In the genomic region with DNA sequence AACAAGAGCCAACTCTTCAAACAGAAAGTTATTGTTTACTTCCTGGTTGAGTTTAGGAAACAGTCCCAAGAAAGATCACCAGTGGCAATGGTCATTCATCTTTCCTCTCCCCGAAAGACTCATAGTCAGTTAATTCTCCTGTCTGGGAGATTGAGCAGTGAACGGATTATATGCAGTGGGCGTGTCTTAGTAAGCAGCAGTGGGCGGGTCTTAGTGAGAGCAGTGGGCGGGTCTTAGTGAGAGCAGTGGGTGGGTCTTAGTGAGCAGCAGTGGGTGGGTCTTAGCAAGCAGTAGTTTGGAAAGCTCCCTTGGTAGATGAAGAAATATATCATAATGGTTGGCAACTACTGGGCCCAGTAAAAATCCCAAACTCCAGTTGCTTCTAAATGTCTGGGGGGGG, we compare ENCODE assay signal across 16 mouse cellular contexts. TPM values are rescaled to one million over a fixed set of nuclear protein-coding genes. Genes with fewer than 3 reads are reported as not detected.
DNase-seq lines count a peak whose midpoint lies in the region; ATAC-seq and TF ChIP-seq lines count a peak whose summit lies in the region.
"Had no signal": no experiment of that assay in that cellular context is flagged by ENCODE, and none has a peak within 500 bp of the region (broad histone marks: within the 10 kb centered on the region; RNA-seq: fewer than 3 reads in every experiment).

No protein-coding gene starts in this region.

- peak; percentile 61; the same call in 1 of the 2 replicates for ATAC-seq in stomach, postnatal 0 days (ENCODE audit: low FRiP score, low TSS enrichment)
- ATAC-seq: Patski had no signal

- no peak overlapping the region for H3K4me3 ChIP-seq in stomach, postnatal 0 days (ENCODE audit: low read depth, low read length)
- H3K4me3 ChIP-seq: hindbrain, embryonic 13.5 days; left cerebral cortex, adult 2 months; limb, embryonic 13.5 days had no signal

- H3K4me1 ChIP-seq in stomach, postnatal 0 days (replicated peaks; ENCODE audit: control insufficient read depth, insufficient read depth), result peaks cover 7% of the 10 kb centered on the region

- WGBS in stomach, postnatal 0 days, result 65% methylated on average over 5 of the region's 5 CpGs

- no peak for TF ChIP-seq EP300 in stomach, postnatal 0 days (optimal IDR thresholded peaks at IDR 0.05)

- H3K27ac ChIP-seq in stomach, postnatal 0 days (replicated peaks), result no peak overlapping the region
- H3K27ac ChIP-seq: hindbrain, embryonic 13.5 days; left cerebral cortex, adult 2 months; limb, embryonic 13.5 days had no signal

- H3K9me3 ChIP-seq in stomach, postnatal 0 days (ENCODE audit: control insufficient read depth, low read length), result no peaks in the 10 kb centered on the region
- H3K9me3 ChIP-seq: hindbrain, embryonic 13.5 days; limb, embryonic 13.5 days had no signal

- H3K9ac ChIP-seq in stomach, postnatal 0 days (ENCODE audit: low read length), result no peak overlapping the region
- H3K9ac ChIP-seq: hindbrain, embryonic 13.5 days; limb, embryonic 13.5 days had no signal

- TF ChIP-seq CTCF in stomach, postnatal 0 days (IDR thresholded peaks at IDR 0.05; ENCODE audit: low read depth), result no peak

- H3K36me3 ChIP-seq in stomach, postnatal 0 days (ENCODE audit: control insufficient read depth, insufficient read depth, low read length), result no peaks in the 10 kb centered on the region
- H3K36me3 ChIP-seq: hindbrain, embryonic 13.5 days had no signal

- H3K4me2 ChIP-seq in stomach, postnatal 0 days (replicated peaks; ENCODE audit: low read depth), result no peak overlapping the region
- H3K4me2 ChIP-seq: hindbrain, embryonic 13.5 days; limb, embryonic 13.5 days had no signal

- intact Hi-C loops in gastrocnemius, postnatal 36 days (cut with DNase I), result no loop called here

- peak; percentile 33 for DNase-seq in heart, adult 11 months
- no peak for DNase-seq in heart, adult 9 months (ENCODE audit: low spot score in 2 of 2)
- peak; percentile 54 for DNase-seq in testis, postnatal 14 days (ENCODE audit: low spot score)
- no peak for DNase-seq in testis, postnatal 10 days (ENCODE audit: low spot score)
- DNase-seq in c-Kit-positive CD71-positive TER-119-positive erythroid progenitor cells, embryonic 14.5 days (ENCODE audit: low spot score), result peak; percentile 9
- DNase-seq in stomach, postnatal 0 days (ENCODE audit: low spot score), result peak; percentile 35
- DNase-seq in right cerebral cortex, adult 2 months (ENCODE audit: low spot score in 2 of 2), result no peak
- no peak for DNase-seq in gastrocnemius, postnatal 36 days
- DNase-seq: adrenal gland, postnatal 10 days; cerebellum, postnatal 36 days; kidney, adult 11 months; right cerebral cortex, postnatal 14 days had no signal

- H3K27me3 ChIP-seq in stomach, postnatal 0 days (ENCODE audit: control insufficient read depth, insufficient read depth, low read length), result no peaks in the 10 kb centered on the region
- H3K27me3 ChIP-seq: hindbrain, embryonic 13.5 days; limb, embryonic 13.5 days; Patski had no signal

RNA-seq across cellular contexts. Expression of gene Rai14, which starts 38.6 kb away (rescaled TPM):
- 8.0 and 8.7 TPM in 2 replicates for polyA plus RNA-seq in stomach, postnatal 0 days (2015; fragmentation: Nextera tagmentation; extraction: Ambion mirVana)
- 1 to 10 TPM; 2.2 to 3.1 TPM for total RNA-seq in gastrocnemius, postnatal 36 days (2021)

Comparison
In these comparisons a context has a peak if more than half of its experiments do, and no peak if none do; other contexts are left out.
1. DNase-seq: peak in heart, adult 11 months (single experiment), testis, postnatal 14 days (single experiment), c-Kit-positive CD71-positive TER-119-positive erythroid progenitor cells, embryonic 14.5 days (single experiment) and stomach, postnatal 0 days (single experiment); none in heart, adult 9 months (0 of 2), testis, postnatal 10 days (single experiment), right cerebral cortex, adult 2 months (0 of 2) and gastrocnemius, postnatal 36 days (0 of 2).